Mouse (Mus musculus) adrenal gland (tissue): ENCODE measurements around the gene Pirt.

ENCODE experiments used
- intact Hi-C: fragments of 180-260 bp; cut with DNase I; formaldehyde crosslinking; loops from one replicate; pipeline ENCODE4 v1.15.1; 2025

Gene Pirt

GRCm38 (mm10) chr11:66945224-66945767, 33.5 kb downstream of the Pirt start:
- intact Hi-C loops: no loop called here

GRCm38 (mm10) chr11:66946521-66946920, 34.7 kb downstream of the Pirt start:
- intact Hi-C loops: no loop called here

GRCm38 (mm10) chr11:66946922-66947321, 35.1 kb downstream of the Pirt start:
- intact Hi-C loops: no loop called here

- intact Hi-C loops: no loop called here
These were observed 44.5 kb downstream of the Pirt start, which contains the start of gene Tmem238l for GRCm38 (mm10) chr11:66956303-66956702. Tmem238l (plus strand) TSS chr11:66956638.

GRCm38 (mm10) chr11:66960797-66961196, 49.0 kb downstream of the Pirt start:
- intact Hi-C loops: no loop called here

GRCm38 (mm10) chr11:66961447-66962176, 49.8 kb downstream of the Pirt start:
- intact Hi-C loops: no loop called here

- intact Hi-C loops: no loop called here
These were observed 51.7 kb downstream of the Pirt start for GRCm38 (mm10) chr11:66963462-66963861.

GRCm38 (mm10) chr11:66966500-66967116, 54.8 kb downstream of the Pirt start:
- intact Hi-C loops: no loop called here

GRCm38 (mm10) chr11:66968575-66968974, 56.8 kb downstream of the Pirt start:
- intact Hi-C loops: no loop called here

GRCm38 (mm10) chr11:66973507-66973906, 61.7 kb downstream of the Pirt start:
- intact Hi-C loops: no loop called here

- intact Hi-C loops: no loop called here
These were observed 64.0 kb downstream of the Pirt start for GRCm38 (mm10) chr11:66975606-66976330.
